Mouse (Mus musculus) embryonic stem cell, embryonic (primary cell): ENCODE data around the gene Hyal3.

Source experiments
- CTCF ChIA-PET, 4 experiments: fragments of 300-600 bp in 2 of 4; fragments of 350-600 bp in 2 of 4; sonication (Branson Sonifier 250); formaldehyde crosslinking; loops; one replicate each; lab custom pipeline; 2022; ENCODE audit warnings: inconsistent platforms in 2 of 4; lab: Charles Lee
- POLR2A ChIA-PET, 4 experiments: fragments of 300-600 bp in 2 of 4; fragments of 350-600 bp in 2 of 4; sonication (Branson Sonifier 250); formaldehyde crosslinking; loops; one replicate each; lab custom pipeline; 2022; ENCODE audit warnings: antibody characterized with exemption in 4 of 4, inconsistent platforms in 1 of 4; lab: Charles Lee

Hyal3 gene

DNA sequence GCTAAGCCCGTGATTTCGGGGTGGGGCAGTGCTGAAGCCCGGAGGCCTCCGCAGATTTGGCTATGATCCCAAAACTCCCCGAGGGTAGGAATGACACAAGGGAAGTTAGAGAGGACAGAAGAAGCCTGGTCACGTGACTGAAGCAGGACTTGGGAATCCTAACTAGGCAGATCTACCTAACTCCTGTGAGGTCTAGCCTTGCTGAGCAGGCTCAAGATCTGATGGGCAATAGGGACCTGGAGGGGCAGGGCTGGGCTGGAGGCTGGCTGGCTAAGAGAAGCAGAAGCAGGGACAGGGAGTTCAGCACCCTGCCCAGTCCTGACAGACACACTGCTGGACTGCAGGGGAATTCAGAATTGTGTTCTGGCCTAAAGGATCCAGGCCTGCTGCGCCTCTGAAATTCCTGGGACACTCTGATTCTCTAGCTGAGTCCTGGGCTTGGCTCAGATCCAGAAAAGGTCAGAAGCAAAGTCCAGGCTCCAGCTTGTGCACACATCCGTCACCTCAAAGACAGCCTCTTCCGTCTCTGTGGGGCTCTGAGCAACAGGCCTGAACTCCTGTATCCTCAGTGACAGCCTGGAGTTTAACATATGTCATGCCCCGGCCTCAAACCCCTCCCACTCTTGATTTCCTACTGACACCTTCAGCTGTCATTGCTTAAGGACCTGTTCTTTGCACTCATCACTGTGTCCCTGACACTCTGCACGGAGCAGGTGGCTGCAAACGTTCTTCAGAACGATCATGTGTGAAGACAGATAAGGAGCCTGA, 38.3 kb downstream of the Hyal3 start:
- ChIA-PET CTCF (interaction anchor here in 3 of 4 experiments (0.9 to 2.1 kb wide), 9 partner anchors 7 to 53 kb away, joined by 3 to 21 read pairs (median 4); partner anchors contain the start of genes Gnai2 (in 1 of the 3) and Sema3b (in 1 of the 3)), POLR2A (interaction anchor here in 3 of 4 experiments (0.9 to 3.1 kb wide), 14 partner anchors 7 to 89 kb away, joined by 3 to 12 read pairs (median 3); partner anchors contain the start of genes Gnai2 (in 3 of the 3) and Hyal1 (in 2 of the 3))

GRCm38 (mm10) chr9:107619546-107619879, 38.9 kb downstream of the Hyal3 start:
- ChIA-PET CTCF (interaction anchor here in 2 of 4 experiments (0.6 to 1.3 kb wide), 3 partner anchors 10 to 77 kb away, joined by 3 to 4 read pairs (median 4); partner anchors contain the start of gene Sema3b (in 1 of the 2)), POLR2A (interaction anchor here in 3 of 4 experiments (0.9 to 3.1 kb wide), 12 partner anchors 11 to 88 kb away, joined by 3 to 12 read pairs (median 3); partner anchors contain the start of genes Gnai2 (in 3 of the 3) and Hyal1 (in 2 of the 3))

- ChIA-PET POLR2A (interaction anchor here in 2 of 4 experiments (1.0 to 1.1 kb wide), 2 partner anchors 9 kb away, joined by 3 to 4 read pairs; no protein-coding TSS in a partner anchor), CTCF (interaction anchor here in 1 of 4 experiments (1.4 kb wide), 1 partner anchor 24 kb away, joined by 4 read pairs; no protein-coding TSS in a partner anchor)
Measured at GRCm38 (mm10) chr9:107620954-107621353, 40.3 kb downstream of the Hyal3 start.

GRCm38 (mm10) chr9:107624539-107624938, 43.9 kb downstream of the Hyal3 start:
- CTCF ChIA-PET: interaction anchor here (0.6 to 7.9 kb wide), 22 partner anchors 10 to 83 kb away, joined by 3 to 161 read pairs (median 6); partner anchors contain the start of genes Gnai2 (in 3 of the 4), Ifrd2 (in 1 of the 4) and Sema3b (in 1 of the 4)

GRCm38 (mm10) chr9:107624951-107625350, 44.3 kb downstream of the Hyal3 start:
- ChIA-PET CTCF (interaction anchor here (0.6 to 7.9 kb wide), 27 partner anchors 7 to 83 kb away, joined by 3 to 161 read pairs (median 5); partner anchors contain the start of genes Gnai2 (in 3 of the 4), Ifrd2 (in 1 of the 4), Sema3b (in 1 of the 4) and Zmynd10 (in 1 of the 4)), POLR2A (interaction anchor here in 3 of 4 experiments (1.0 to 5.0 kb wide), 21 partner anchors 9 to 377 kb away, joined by 3 to 93 read pairs (median 6); partner anchors contain the start of genes Gnai2 (in 2 of the 3), Hyal1 (in 2 of the 3), Hyal3 (in 1 of the 3) and Naa80 (in 1 of the 3))

More at GRCm38 (mm10) chr9:107624539-107624938, 43.9 kb downstream of the Hyal3 start:
- POLR2A ChIA-PET: interaction anchor here in 3 of 4 experiments (0.7 to 5.0 kb wide), 23 partner anchors 8 to 377 kb away, joined by 3 to 93 read pairs (median 5); partner anchors contain the start of genes Gnai2 (in 2 of the 3), Hyal1 (in 2 of the 3), Hyal3 (in 1 of the 3) and Naa80 (in 1 of the 3)

DNA sequence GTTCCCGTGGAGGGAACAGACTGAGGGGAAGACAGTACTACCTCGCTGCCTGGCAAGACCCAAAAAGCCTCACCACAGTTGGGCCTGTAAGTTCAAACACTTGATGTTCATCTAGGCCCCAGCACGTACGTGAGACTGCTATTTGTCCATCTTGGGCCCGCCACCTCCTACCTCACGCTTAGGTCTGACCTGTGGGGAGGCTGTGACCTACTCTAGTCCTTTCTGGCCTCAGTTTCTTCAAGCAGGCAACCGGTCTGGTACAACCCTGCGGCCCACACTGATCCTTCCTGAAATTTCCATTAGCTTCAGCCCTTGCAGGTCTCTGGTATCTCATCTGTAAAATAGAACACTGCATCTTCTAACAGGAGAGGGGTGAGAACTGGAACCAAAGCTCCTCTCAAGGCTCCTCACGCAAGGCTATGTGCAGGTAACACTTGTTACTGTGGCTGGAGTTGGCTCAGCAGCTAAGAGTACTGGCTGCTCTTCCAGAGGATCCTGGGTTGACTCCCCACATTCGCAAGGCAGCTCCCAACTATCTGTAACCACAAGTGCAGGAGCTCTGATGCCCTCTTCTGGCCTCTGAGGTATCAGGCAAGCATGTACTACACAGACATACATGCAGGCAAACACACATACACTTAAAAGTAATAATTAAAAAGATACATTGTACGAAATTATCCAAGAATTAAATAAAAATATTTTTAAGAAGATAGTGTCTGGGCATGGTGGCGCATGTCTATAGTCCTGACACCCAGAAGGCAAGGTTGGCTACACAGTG, 44.9 kb downstream of the Hyal3 start:
- CTCF ChIA-PET: interaction anchor here (0.5 to 7.9 kb wide), 55 partner anchors 8 to 442 kb away, joined by 3 to 161 read pairs (median 5); partner anchors contain the start of genes Gnai2 (in 3 of the 4), Ifrd2 (in 2 of the 4), 6430571L13Rik (in 1 of the 4) and Hyal1 (in 1 of the 4)

DNA sequence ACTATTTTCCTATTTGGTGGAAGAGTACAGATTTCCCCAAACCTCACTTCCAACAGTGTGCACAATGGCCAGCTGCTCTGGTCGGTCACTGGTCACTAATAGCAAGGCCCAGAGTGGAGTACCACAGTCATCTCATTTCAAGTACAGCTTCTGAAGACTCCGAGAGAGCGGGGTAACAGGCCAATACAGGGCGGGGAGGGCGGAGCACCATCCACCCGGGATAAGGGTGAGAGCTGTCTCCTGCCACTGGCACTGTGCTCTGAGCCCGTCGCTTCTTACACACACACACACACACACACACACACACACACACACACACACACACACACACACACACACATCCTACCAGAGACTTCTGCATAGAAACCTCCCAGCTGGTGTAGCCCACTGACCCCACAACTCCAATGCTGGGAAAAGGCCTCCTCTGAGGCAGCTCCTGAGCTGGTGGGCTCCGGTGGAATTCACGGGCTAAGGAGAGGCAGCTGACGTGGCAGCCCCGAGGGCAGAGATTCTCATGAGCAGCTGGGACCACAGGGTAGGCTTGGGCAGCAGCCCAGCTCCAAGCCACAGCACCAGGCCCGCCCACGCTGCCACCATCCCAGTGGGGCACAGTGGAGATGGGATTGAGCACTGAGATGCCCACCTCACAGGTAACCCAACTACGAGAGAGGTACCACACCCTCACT, 45.7 kb downstream of the Hyal3 start:
- POLR2A ChIA-PET: interaction anchor here (0.6 to 5.0 kb wide), 49 partner anchors 9 to 423 kb away, joined by 3 to 93 read pairs (median 4); partner anchors contain the start of genes Gnai2 (in 3 of the 4), Hyal3 (in 2 of the 4), Cyb561d2 (in 1 of the 4) and Gmppb (in 1 of the 4)
- CTCF ChIA-PET: interaction anchor here (0.5 to 7.9 kb wide), 84 partner anchors 8 to 1181 kb away, joined by 3 to 161 read pairs (median 5); partner anchors contain the start of genes Gnai2 (in 3 of the 4), Hyal1 (in 2 of the 4), Ifrd2 (in 2 of the 4) and 6430571L13Rik (in 1 of the 4)

More for the DNA sequence above, 44.9 kb downstream of the Hyal3 start:
- POLR2A ChIA-PET: interaction anchor here (0.6 to 5.0 kb wide), 31 partner anchors 8 to 376 kb away, joined by 3 to 93 read pairs (median 5); partner anchors contain the start of genes Gnai2 (in 3 of the 4), Hyal1 (in 2 of the 4), Hyal3 (in 2 of the 4) and Ifrd2 (in 1 of the 4)

GRCm38 (mm10) chr9:107626844-107627277, 46.2 kb downstream of the Hyal3 start:
- POLR2A ChIA-PET: interaction anchor here (0.6 to 5.0 kb wide), 46 partner anchors 9 to 422 kb away, joined by 3 to 93 read pairs (median 4); partner anchors contain the start of genes Gnai2 (in 3 of the 4), Cyb561d2 (in 1 of the 4), Gmppb (in 1 of the 4) and Hyal1 (in 1 of the 4)
- CTCF ChIA-PET: interaction anchor here (0.5 to 7.9 kb wide), 75 partner anchors 9 to 1181 kb away, joined by 3 to 161 read pairs (median 5); partner anchors contain the start of genes Gnai2 (in 3 of the 4), Hyal1 (in 2 of the 4), Ifrd2 (in 2 of the 4) and 6430571L13Rik (in 1 of the 4)

DNA sequence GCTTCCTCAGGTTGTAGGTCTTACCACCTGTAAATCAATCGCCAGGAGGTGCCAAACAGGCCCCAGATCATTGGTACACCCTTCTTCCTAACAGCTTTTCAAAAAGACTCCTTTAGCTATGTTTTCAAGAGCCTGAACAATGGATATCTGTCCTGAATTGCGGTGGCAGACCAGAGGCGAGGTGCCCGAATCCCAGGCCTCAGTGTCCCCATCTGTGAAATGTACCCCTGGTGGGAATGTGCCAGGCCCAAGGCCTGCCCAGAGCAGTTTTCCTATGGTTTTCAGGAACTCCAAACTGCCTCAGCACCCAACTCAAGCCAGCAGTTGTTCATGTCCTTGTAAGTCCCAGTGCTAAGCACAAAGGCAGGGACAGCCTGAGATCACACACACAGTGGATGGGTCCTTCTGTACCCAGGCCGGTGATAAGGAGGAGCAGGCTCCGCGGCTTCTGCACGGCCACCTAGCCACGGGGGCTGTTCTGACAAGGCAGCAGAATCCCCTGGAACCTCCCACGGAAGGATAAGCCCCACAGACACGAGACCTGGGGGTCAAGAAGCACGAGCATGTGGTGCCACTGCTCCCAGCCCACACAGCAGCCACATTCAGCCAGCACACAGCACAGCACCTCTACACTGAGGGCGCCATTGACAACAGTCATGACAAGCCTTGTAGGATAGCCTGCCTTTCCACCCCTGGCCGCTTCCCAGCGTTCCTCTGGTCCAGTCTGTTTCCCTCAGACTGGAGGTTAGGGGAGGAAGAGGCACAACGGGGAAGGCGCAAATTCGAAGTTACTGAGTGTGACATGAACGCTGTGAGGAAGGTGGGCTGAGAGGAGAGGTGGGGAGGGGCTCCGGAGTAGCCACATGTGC, 47.0 kb downstream of the Hyal3 start:
- POLR2A ChIA-PET: interaction anchor here (0.6 to 5.0 kb wide), 30 partner anchors 8 to 689 kb away, joined by 3 to 93 read pairs (median 5); partner anchors contain the start of genes Gnai2 (in 3 of the 4), Cyb561d2 (in 1 of the 4), Gmppb (in 1 of the 4) and Hyal1 (in 1 of the 4)
- CTCF ChIA-PET: interaction anchor here (0.5 to 7.9 kb wide), 53 partner anchors 8 to 467 kb away, joined by 3 to 161 read pairs (median 6); partner anchors contain the start of genes Gnai2 (in 3 of the 4), Hyal1 (in 2 of the 4), Ifrd2 (in 2 of the 4) and Apeh (in 1 of the 4)

DNA sequence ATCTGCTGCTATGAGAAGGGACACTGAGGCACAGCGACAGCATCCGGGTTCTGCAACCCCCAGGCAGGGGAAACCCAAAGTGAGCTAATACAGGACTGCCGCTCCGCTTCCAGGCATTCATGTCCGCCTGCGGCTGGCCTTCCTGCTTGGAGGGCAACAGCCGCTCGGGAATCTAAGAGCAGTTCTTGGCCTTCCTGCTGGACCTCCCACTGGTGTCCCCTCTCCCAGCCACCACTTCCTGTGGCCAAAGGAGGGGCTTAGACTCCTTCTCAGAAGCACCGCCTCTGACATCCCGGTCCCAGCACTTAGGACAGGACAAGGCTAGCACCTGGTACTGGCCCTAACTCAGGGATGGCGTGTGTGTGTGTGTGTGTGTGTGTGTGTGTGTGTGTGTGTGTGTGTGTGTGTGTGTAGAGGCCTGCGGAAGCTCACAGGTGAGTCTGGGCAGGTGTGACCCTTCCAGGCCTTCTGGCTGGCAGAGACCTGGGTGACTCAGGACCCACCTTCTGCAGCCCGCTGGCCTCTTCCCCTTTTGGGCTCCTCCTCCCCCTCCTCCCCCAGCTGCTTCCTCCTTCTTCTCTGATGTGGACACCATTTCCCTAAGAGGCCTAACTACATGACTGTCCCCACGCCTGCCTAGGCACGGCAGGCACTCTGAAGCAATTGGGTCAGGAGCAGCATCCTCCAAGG, 48.2 kb downstream of the Hyal3 start:
- CTCF ChIA-PET: interaction anchor here (0.6 to 7.9 kb wide), 12 partner anchors 11 to 1272 kb away, joined by 3 to 161 read pairs (median 12); partner anchors contain the start of gene Sema3b (in 1 of the 4)
- POLR2A ChIA-PET: interaction anchor here (0.5 to 3.2 kb wide), 21 partner anchors 12 to 1364 kb away, joined by 3 to 53 read pairs (median 4); partner anchors contain the start of genes Ifrd2 (in 2 of the 4), Hyal3 (in 1 of the 4) and Naa80 (in 1 of the 4)

DNA sequence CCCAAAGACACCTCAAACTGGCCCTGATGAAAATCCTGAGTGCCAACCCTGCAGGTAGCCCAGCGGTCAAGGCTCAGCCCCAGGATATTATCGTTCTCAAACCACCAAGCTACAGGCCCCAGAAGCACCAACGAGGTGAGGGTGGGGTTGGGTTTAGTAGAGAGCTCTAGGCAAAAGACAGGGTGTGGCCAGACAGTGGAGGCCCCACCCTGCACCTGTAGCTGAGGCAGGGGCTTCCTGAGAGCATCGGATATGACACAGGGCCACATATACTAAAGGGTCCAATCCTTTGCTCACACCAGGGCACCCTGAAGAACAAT, 48.8 kb downstream of the Hyal3 start:
- POLR2A ChIA-PET: interaction anchor here (0.7 to 3.2 kb wide), 29 partner anchors 9 to 1018 kb away, joined by 3 to 53 read pairs (median 6); partner anchors contain the start of genes Ifrd2 (in 2 of the 4), Hyal1 (in 1 of the 4), Hyal3 (in 1 of the 4) and Naa80 (in 1 of the 4)

DNA sequence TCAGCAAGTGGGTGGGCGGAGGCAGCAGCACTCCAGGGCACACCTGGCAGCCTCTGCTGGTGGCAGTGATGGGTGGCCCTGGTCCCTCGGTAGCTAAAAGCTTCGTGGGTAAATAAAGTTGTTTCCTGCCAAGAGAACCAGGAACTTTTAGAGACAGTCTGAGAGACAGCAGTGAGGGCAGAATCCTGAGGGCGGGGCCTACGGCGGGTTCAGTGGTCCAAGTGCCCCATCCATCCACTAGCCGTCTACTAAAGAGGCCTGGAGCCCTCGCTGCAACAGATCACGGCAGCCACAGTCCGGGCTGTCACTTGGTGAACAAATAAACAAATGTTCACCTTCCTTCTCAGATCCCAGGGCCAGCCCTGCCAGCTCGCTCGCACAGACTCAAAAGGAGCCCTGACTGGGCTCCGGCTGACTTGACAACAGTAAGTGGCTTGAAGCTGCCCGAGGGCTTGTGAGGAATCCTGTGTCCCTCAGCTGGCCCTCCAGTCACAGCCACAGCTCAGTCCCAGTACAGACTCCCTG, 49.3 kb downstream of the Hyal3 start:
- ChIA-PET POLR2A (interaction anchor here (0.7 to 3.2 kb wide), 64 partner anchors 7 to 738 kb away, joined by 3 to 53 read pairs (median 5); partner anchors contain the start of genes Hyal1 (in 3 of the 4), Ifrd2 (in 3 of the 4), Hyal3 (in 2 of the 4) and Amigo3 (in 1 of the 4)), CTCF (interaction anchor here (0.5 to 7.9 kb wide), 37 partner anchors 11 to 350 kb away, joined by 3 to 161 read pairs (median 5); partner anchors contain the start of genes Tmem115 (in 2 of the 4), Cyb561d2 (in 1 of the 4), Hyal1 (in 1 of the 4) and Ifrd2 (in 1 of the 4))

More for the DNA sequence above, 48.8 kb downstream of the Hyal3 start:
- CTCF ChIA-PET: interaction anchor here (1.0 to 7.9 kb wide), 12 partner anchors 11 to 48 kb away, joined by 3 to 161 read pairs (median 12); partner anchors contain the start of gene Sema3b (in 1 of the 4)

- ChIA-PET CTCF (interaction anchor here (0.5 to 7.9 kb wide), 45 partner anchors 10 to 1190 kb away, joined by 3 to 161 read pairs (median 5); partner anchors contain the start of genes Tmem115 (in 2 of the 4), Cyb561d2 (in 1 of the 4), Hyal1 (in 1 of the 4) and Ifrd2 (in 1 of the 4)), POLR2A (interaction anchor here (0.6 to 3.2 kb wide), 72 partner anchors 8 to 900 kb away, joined by 3 to 53 read pairs (median 5); partner anchors contain the start of genes Ifrd2 (in 3 of the 4), Hyal1 (in 2 of the 4), Hyal3 (in 2 of the 4) and Tmem115 (in 2 of the 4))
Measured at GRCm38 (mm10) chr9:107630576-107630975, 50.0 kb downstream of the Hyal3 start.
